25 mouse cellular contexts compared by ENCODE assay signal in genomic region chr16:24232001-24232530, GRCm38 (mm10).
DNase-seq lines count a peak whose midpoint lies in the region; ATAC-seq and TF ChIP-seq lines count a peak whose summit lies in the region.
"Had no signal": no experiment of that assay in that cellular context is flagged by ENCODE, and none has a peak within 500 bp of the region (broad histone marks: within the 10 kb centered on the region; RNA-seq: fewer than 3 reads in every experiment).

No protein-coding gene starts in this region.

- DNase-seq in cerebellum, adult 18-20 months, result peak; percentile 14 to 32
- DNase-seq in cerebellum, postnatal 4 days (ENCODE audit: low spot score in 2 of 2), result no peak
- DNase-seq in liver, adult 2 months (ENCODE audit: extremely low read depth, low read depth, low spot score), result no peak
- no peak for DNase-seq in liver, embryonic 11.5 days (ENCODE audit: low spot score)
- DNase-seq in cerebellum, adult 9-11 months, result peak; percentile 19
- DNase-seq in spleen, postnatal 14 days (ENCODE audit: low spot score in 2 of 2), result no peak
- DNase-seq: adrenal gland, adult 2 months; heart, adult 18-20 months; heart, postnatal 10 days; kidney, postnatal 36 days; lung, postnatal 36 days; retina, postnatal 1 day; right cerebral cortex, postnatal 25 days; thymus, postnatal 25 days had no signal

- ATAC-seq in liver, embryonic 11.5 days (replicated peaks; ENCODE audit: low FRiP score), result no peak
- ATAC-seq in granulocyte monocyte progenitor cell, adult 5-6 weeks (replicated peaks; ENCODE audit: poor library complexity, severe bottlenecking), result no peak
- ATAC-seq: intestine, postnatal 0 days; midbrain, embryonic 13.5 days; Patski had no signal

- TF ChIP-seq POLR2A in liver, adult 2 months (IDR thresholded peaks at IDR 0.05; ENCODE audit: extremely low read depth, insufficient read depth, low read length), result no peak

- 59% methylated on average over 6 of the region's 6 CpGs for WGBS in liver, adult 2 months
- 88% methylated on average over 6 of the region's 6 CpGs for WGBS in liver, embryonic 11.5 days

- H3K36me3 ChIP-seq in liver, adult 2 months (ENCODE audit: control insufficient read depth, insufficient read depth, low read length), result no peaks in the 10 kb centered on the region
- H3K36me3 ChIP-seq in liver, embryonic 11.5 days (ENCODE audit: control insufficient read depth, insufficient read depth, low read length), result no peaks in the 10 kb centered on the region
- H3K36me3 ChIP-seq: heart, embryonic 12.5 days; hindbrain, embryonic 10.5 days; kidney, embryonic 15.5 days; liver, embryonic 15.5 days; lung, embryonic 15.5 days; midbrain, embryonic 13.5 days; neural tube, embryonic 13.5 days had no signal

- H3K9ac ChIP-seq in liver, adult 2 months (ENCODE audit: low read depth, low read length), result no peak overlapping the region
- H3K9ac ChIP-seq in liver, embryonic 11.5 days (ENCODE audit: low read depth, low read length), result no peak overlapping the region
- H3K9ac ChIP-seq: heart, embryonic 12.5 days; kidney, embryonic 15.5 days; liver, embryonic 15.5 days; lung, embryonic 15.5 days; midbrain, embryonic 13.5 days; neural tube, embryonic 13.5 days had no signal

- H3K9me3 ChIP-seq in liver, embryonic 11.5 days (ENCODE audit: control insufficient read depth, low read length), result no peaks in the 10 kb centered on the region
- H3K9me3 ChIP-seq: heart, embryonic 12.5 days; hindbrain, embryonic 10.5 days; kidney, embryonic 15.5 days; liver, embryonic 15.5 days; lung, embryonic 15.5 days; megakaryocyte, embryonic 14.5 days; midbrain, embryonic 13.5 days; neural tube, embryonic 13.5 days had no signal

- peaks cover 35% of the 10 kb centered on the region for H3K4me1 ChIP-seq in liver, adult 2 months (ENCODE audit: control insufficient read depth, insufficient read depth, low read length)
- no peaks in the 10 kb centered on the region for H3K4me1 ChIP-seq in liver, embryonic 11.5 days (replicated peaks; ENCODE audit: control insufficient read depth, insufficient read depth, low read length)
- H3K4me1 ChIP-seq: hindbrain, embryonic 10.5 days; lung, embryonic 15.5 days; midbrain, embryonic 13.5 days had no signal

- peak overlapping the region; percentile 80 for H3K27ac ChIP-seq in liver, adult 2 months (replicated peaks; ENCODE audit: insufficient read depth, low read depth, low read length)
- H3K27ac ChIP-seq in liver, embryonic 11.5 days (ENCODE audit: low read depth, low read length), result no peak overlapping the region
- H3K27ac ChIP-seq: hindbrain, embryonic 10.5 days; kidney, embryonic 15.5 days; liver, embryonic 15.5 days; lung, embryonic 15.5 days; midbrain, embryonic 13.5 days; neural tube, embryonic 13.5 days had no signal

- no peak for TF ChIP-seq CTCF in liver, adult 2 months (IDR thresholded peaks at IDR 0.05; ENCODE audit: low read depth, low read length)

- H3K27me3 ChIP-seq in liver, adult 2 months (ENCODE audit: control insufficient read depth, insufficient read depth, low read length), result no peaks in the 10 kb centered on the region
- no peaks in the 10 kb centered on the region for H3K27me3 ChIP-seq in liver, embryonic 11.5 days (replicated peaks; ENCODE audit: control insufficient read depth, insufficient read depth, low read length)
- H3K27me3 ChIP-seq: kidney, embryonic 15.5 days; liver, embryonic 15.5 days; lung, embryonic 15.5 days; megakaryocyte, embryonic 14.5 days; midbrain, embryonic 13.5 days; neural tube, embryonic 13.5 days; Patski had no signal

- no peak overlapping the region for H3K4me3 ChIP-seq in liver, adult 2 months (ENCODE audit: insufficient read depth, low read depth, low read length)
- no peak overlapping the region for H3K4me3 ChIP-seq in liver, embryonic 11.5 days (ENCODE audit: low read depth, low read length)
- H3K4me3 ChIP-seq: heart, embryonic 12.5 days; hindbrain, embryonic 10.5 days; kidney, embryonic 15.5 days; liver, embryonic 15.5 days; lung, embryonic 15.5 days; megakaryocyte, embryonic 14.5 days; midbrain, embryonic 13.5 days; neural tube, embryonic 13.5 days had no signal

- H3K4me2 ChIP-seq in liver, embryonic 11.5 days, result no peak overlapping the region
- H3K4me2 ChIP-seq: heart, embryonic 12.5 days; kidney, embryonic 15.5 days; liver, embryonic 15.5 days; lung, embryonic 15.5 days; midbrain, embryonic 13.5 days; neural tube, embryonic 13.5 days had no signal

- no peaks in the 10 kb centered on the region for H3K79me2 ChIP-seq in liver, adult 2 months (ENCODE audit: control insufficient read depth, insufficient read depth, low read length)

Comparison
In these comparisons a context has a peak if more than half of its experiments do, and no peak if none do; other contexts are left out.
1. DNase-seq: peak in cerebellum, adult 18-20 months (2 of 2) and cerebellum, adult 9-11 months (single experiment); none in cerebellum, postnatal 4 days (0 of 2), liver, adult 2 months (single experiment), liver, embryonic 11.5 days (single experiment) and spleen, postnatal 14 days (0 of 2).